Mouse (Mus musculus) heart, embryonic 15.5 days (tissue): ENCODE data around the gene Rasgrp2. TPM values are rescaled to one million over a fixed set of nuclear protein-coding genes. Genes with fewer than 3 reads are reported as not detected.

Experiments used
- ATAC-seq: fragments of 200-750 bp; cut with Nextera tagmentation; replicated peaks from 2 replicates; pipeline ENCODE4 v1.8.0; 2017; ENCODE audit warnings: low read depth, moderate TSS enrichment; ENCODE audit not compliant: insufficient number of reproducible peaks, insufficient read depth, low FRiP score
- H3K27ac ChIP-seq: fragments of 300-500 bp; sonication (generic); 2 replicates; pipeline ENCODE4 v1.5.1; 2015; ENCODE audit warnings: mild to moderate bottlenecking, inconsistent platforms
- H3K27me3 ChIP-seq: fragments of 300-500 bp; sonication (generic); 2 replicates; pipeline ENCODE4 v1.6.1; 2015; ENCODE audit warnings: inconsistent platforms
- H3K36me3 ChIP-seq: fragments of 300-500 bp; sonication (generic); 2 replicates; pipeline ENCODE4 v1.6.1; 2015; ENCODE audit warnings: mild to moderate bottlenecking, inconsistent platforms
- H3K4me1 ChIP-seq: fragments of 300-500 bp; sonication (generic); replicated peaks from 2 replicates; pipeline ENCODE4 v1.6.1; 2015; ENCODE audit warnings: inconsistent platforms
- H3K4me2 ChIP-seq: fragments of 300-500 bp; sonication (generic); 2 replicates; pipeline ENCODE4 v1.6.1; 2015; ENCODE audit warnings: inconsistent platforms, mild to moderate bottlenecking, moderate library complexity
- H3K4me3 ChIP-seq: fragments of 300-500 bp; sonication (generic); 2 replicates; pipeline ENCODE4 v1.5.1; 2015; ENCODE audit warnings: mild to moderate bottlenecking, inconsistent platforms
- H3K9ac ChIP-seq: fragments of 300-500 bp; sonication (generic); 2 replicates; pipeline ENCODE4 v1.6.1; 2015; ENCODE audit warnings: mild to moderate bottlenecking, inconsistent platforms
- H3K9me3 ChIP-seq: fragments of 300-500 bp; sonication (generic); replicated peaks from 2 replicates; pipeline ENCODE4 v1.6.1; 2016; ENCODE audit warnings: inconsistent platforms
- WGBS: fragments of 180-500 bp; shearing (Covaris S2); methylation state at CpG from one replicate; pipeline ENCODE4 v1.1.7; 2015; ENCODE audit warnings: mixed read lengths; 5-methylcytosine and 5-hydroxymethylcytosine counted together
- polyA plus RNA-seq: library from polyadenylated mRNA; unstranded; fragments of >200 nt; fragmentation: Nextera tagmentation; extraction: Ambion mirVana; gene quantifications from 2 replicates; pipeline ENCODE4 v1.2.1, GENCODE M21; 2015

Rasgrp2 gene
- polyA plus RNA-seq, 1 experiment from 2014 or later = 54.8 TPM

GRCm38 (mm10) chr19:6445761-6446423, 46.8 kb downstream of the Rasgrp2 start:
- no peak overlapping the region for H3K9ac ChIP-seq

GRCm38 (mm10) chr19:6446736-6447437, 47.7 kb downstream of the Rasgrp2 start:
- Histone ChIP-seq H3K4me1 (peaks cover 21% of the 10 kb centered on the region), H3K9me3 (no peaks in the 10 kb centered on the region), H3K4me3 (no peak overlapping the region), H3K36me3 (no peaks in the 10 kb centered on the region), H3K27ac (no peak overlapping the region), H3K4me2 (no peak overlapping the region), H3K27me3 (peaks cover 65% of the 10 kb centered on the region), H3K9ac (no peak overlapping the region)
- WGBS = 48% methylated on average over 7 of the region's 7 CpGs
- ATAC-seq = no peak

More at GRCm38 (mm10) chr19:6445761-6446423, 46.8 kb downstream of the Rasgrp2 start:
- Histone ChIP-seq H3K27ac (no peak overlapping the region), H3K9me3 (no peaks in the 10 kb centered on the region), H3K4me3 (no peak overlapping the region), H3K36me3 (no peaks in the 10 kb centered on the region), H3K27me3 (peaks cover 69% of the 10 kb centered on the region), H3K4me2 (no peak overlapping the region), H3K4me1 (peaks cover 21% of the 10 kb centered on the region)
- WGBS = 42% methylated on average over 10 of the region's 10 CpGs
- ATAC-seq = no peak

- Histone ChIP-seq H3K36me3 (no peaks in the 10 kb centered on the region), H3K27ac (no peak overlapping the region), H3K9me3 (no peaks in the 10 kb centered on the region), H3K4me2 (peak overlapping the region; percentile 50; the same call in 1 of the 2 replicates), H3K9ac (no peak overlapping the region), H3K4me3 (no peak overlapping the region), H3K4me1 (peaks cover 21% of the 10 kb centered on the region), H3K27me3 (peaks cover 61% of the 10 kb centered on the region)
- 22% methylated on average over 5 of the region's 5 CpGs for WGBS
- no peak for ATAC-seq
Measured at GRCm38 (mm10) chr19:6448752-6449151, 49.6 kb downstream of the Rasgrp2 start.

- no peaks in the 10 kb centered on the region for H3K36me3 ChIP-seq
- ATAC-seq = no peak
- peaks cover 21% of the 10 kb centered on the region for H3K4me1 ChIP-seq
- H3K9me3 ChIP-seq = no peaks in the 10 kb centered on the region
- no peak overlapping the region for H3K4me3 ChIP-seq
- H3K4me2 ChIP-seq = no peak overlapping the region
- H3K27me3 ChIP-seq = peaks cover 65% of the 10 kb centered on the region
- H3K27ac ChIP-seq = no peak overlapping the region
- 58% methylated on average over 7 of the region's 7 CpGs for WGBS
- H3K9ac ChIP-seq = no peak overlapping the region
Measured at GRCm38 (mm10) chr19:6449841-6450240, 50.7 kb downstream of the Rasgrp2 start.

GRCm38 (mm10) chr19:6452030-6452494, 52.9 kb downstream of the Rasgrp2 start:
- H3K4me3 ChIP-seq = no peak overlapping the region
- H3K4me1 ChIP-seq = peaks cover 19% of the 10 kb centered on the region
- WGBS = 21% methylated on average over 6 of the region's 6 CpGs
- H3K9ac ChIP-seq = no peak overlapping the region
- ATAC-seq = peak; percentile 69
- no peaks in the 10 kb centered on the region for H3K36me3 ChIP-seq
- no peak overlapping the region for H3K27ac ChIP-seq
- H3K27me3 ChIP-seq = peaks cover 54% of the 10 kb centered on the region
- no peaks in the 10 kb centered on the region for H3K9me3 ChIP-seq
- no peak overlapping the region for H3K4me2 ChIP-seq

GRCm38 (mm10) chr19:6452672-6453310, 53.7 kb downstream of the Rasgrp2 start:
- H3K4me3 ChIP-seq = no peak overlapping the region
- H3K9ac ChIP-seq = no peak overlapping the region
- H3K4me1 ChIP-seq = peaks cover 14% of the 10 kb centered on the region
- H3K4me2 ChIP-seq = no peak overlapping the region
- no peaks in the 10 kb centered on the region for H3K9me3 ChIP-seq
- no peaks in the 10 kb centered on the region for H3K36me3 ChIP-seq
- H3K27me3 ChIP-seq = peaks cover 52% of the 10 kb centered on the region
- WGBS = 58% methylated on average over 9 of the region's 9 CpGs
- H3K27ac ChIP-seq = no peak overlapping the region
- ATAC-seq = no peak

GRCm38 (mm10) chr19:6453349-6453748, 54.2 kb downstream of the Rasgrp2 start:
- Histone ChIP-seq H3K9me3 (no peaks in the 10 kb centered on the region), H3K4me1 (peaks cover 10% of the 10 kb centered on the region), H3K27ac (no peak overlapping the region), H3K9ac (no peak overlapping the region), H3K27me3 (peaks cover 54% of the 10 kb centered on the region), H3K4me2 (no peak overlapping the region), H3K36me3 (no peaks in the 10 kb centered on the region), H3K4me3 (no peak overlapping the region)
- 80% methylated on average over 8 of the region's 8 CpGs for WGBS
- no peak for ATAC-seq

GRCm38 (mm10) chr19:6454041-6454720, 55.0 kb downstream of the Rasgrp2 start:
- 70% methylated on average over 10 of the region's 10 CpGs for WGBS
- 0 out of 2 replicates have a peak, but pooled peaks cover 2% of the 10 kb centered on the region for H3K4me1 ChIP-seq
- H3K27me3 ChIP-seq = peaks cover 45% of the 10 kb centered on the region
- H3K36me3 ChIP-seq = no peaks in the 10 kb centered on the region
- ATAC-seq = no peak
- H3K4me2 ChIP-seq = no peak overlapping the region
- no peak overlapping the region for H3K4me3 ChIP-seq
- no peak overlapping the region for H3K27ac ChIP-seq
- no peaks in the 10 kb centered on the region for H3K9me3 ChIP-seq
- no peak overlapping the region for H3K9ac ChIP-seq

- H3K9ac ChIP-seq = no peak overlapping the region
- H3K27ac ChIP-seq = no peak overlapping the region
- H3K4me1 ChIP-seq = 0 out of 2 replicates have a peak, but pooled peaks cover 1% of the 10 kb centered on the region
- no peak overlapping the region for H3K4me3 ChIP-seq
- H3K27me3 ChIP-seq = peaks cover 38% of the 10 kb centered on the region
- no peaks in the 10 kb centered on the region for H3K9me3 ChIP-seq
- 80% methylated on average over 6 of the region's 6 CpGs for WGBS
- ATAC-seq = no peak
- H3K4me2 ChIP-seq = no peak overlapping the region
- H3K36me3 ChIP-seq = no peaks in the 10 kb centered on the region
Measured at GRCm38 (mm10) chr19:6459504-6459903, 60.4 kb downstream of the Rasgrp2 start.

GRCm38 (mm10) chr19:6462841-6463240, 63.7 kb downstream of the Rasgrp2 start:
- Histone ChIP-seq H3K9ac (no peak overlapping the region), H3K9me3 (no peaks in the 10 kb centered on the region), H3K27ac (no peak overlapping the region), H3K36me3 (no peaks in the 10 kb centered on the region), H3K4me2 (no peak overlapping the region), H3K27me3 (peaks cover 22% of the 10 kb centered on the region), H3K4me1 (peaks cover 9% of the 10 kb centered on the region; the same call in 1 of the 2 replicates), H3K4me3 (no peak overlapping the region)
- 43% methylated on average over 6 of the region's 6 CpGs for WGBS
- ATAC-seq = no peak
